In genomic region chr12:39560734-39561446, GRCm38 (mm10) we compare ENCODE assay signal across 27 mouse cellular contexts.
DNase-seq lines count a peak whose midpoint lies in the region; ATAC-seq and TF ChIP-seq lines count a peak whose summit lies in the region.
"Had no signal": no experiment of that assay in that cellular context is flagged by ENCODE, and none has a peak within 500 bp of the region (broad histone marks: within the 10 kb centered on the region; RNA-seq: fewer than 3 reads in every experiment).

No protein-coding gene starts in this region.

- H3K27me3 ChIP-seq in lung, postnatal 0 days (replicated peaks; ENCODE audit: insufficient read depth, low read length), result no peaks in the 10 kb centered on the region
- no peaks in the 10 kb centered on the region for H3K27me3 ChIP-seq in splenic B cell, adult 2 months (ENCODE audit: control insufficient read depth, insufficient read depth, low read length, poor library complexity, severe bottlenecking)
- no peaks in the 10 kb centered on the region for H3K27me3 ChIP-seq in forebrain, embryonic 14.5 days (replicated peaks; ENCODE audit: control insufficient read depth, insufficient read depth, low read length)
- H3K27me3 ChIP-seq in forebrain, embryonic 13.5 days, result no peaks in the 10 kb centered on the region
- H3K27me3 ChIP-seq: embryonic facial prominence, embryonic 12.5 days; embryonic facial prominence, embryonic 15.5 days; heart, embryonic 15.5 days; hindbrain, embryonic 13.5 days; intestine, embryonic 15.5 days had no signal

- peak; percentile 3 for DNase-seq in lung, postnatal 0 days (ENCODE audit: low spot score)
- no peak for DNase-seq in lung, postnatal 14 days
- DNase-seq in splenic B cell, adult 2 months (ENCODE audit: low read depth, low spot score), result peak; percentile 3
- DNase-seq in forebrain, embryonic 14.5 days (ENCODE audit: low spot score), result no peak
- DNase-seq: adrenal gland, adult 8-10 months; adrenal gland, postnatal 25 days; cerebellum, adult 18-20 months; cerebellum, adult 9-10 months; cerebellum, postnatal 14 days; gastrocnemius, postnatal 10 days; gastrocnemius, postnatal 36 days; heart, adult 11 months; heart, postnatal 10 days; heart, postnatal 36 days had no signal

- TF ChIP-seq EP300 in lung, postnatal 0 days (IDR thresholded peaks at IDR 0.05), result no peak

- H3K4me3 ChIP-seq in lung, postnatal 0 days (ENCODE audit: low read depth, low read length), result no peak overlapping the region
- no peak overlapping the region for H3K4me3 ChIP-seq in forebrain, embryonic 14.5 days (ENCODE audit: low read depth, low read length)
- no peak overlapping the region for H3K4me3 ChIP-seq in forebrain, embryonic 13.5 days
- H3K4me3 ChIP-seq: embryonic facial prominence, embryonic 12.5 days; embryonic facial prominence, embryonic 15.5 days; heart, embryonic 15.5 days; hindbrain, embryonic 10.5 days; hindbrain, embryonic 13.5 days; intestine, embryonic 15.5 days had no signal

- H3K36me3 ChIP-seq in lung, postnatal 0 days (ENCODE audit: insufficient read depth, low read length), result no peaks in the 10 kb centered on the region
- no peaks in the 10 kb centered on the region for H3K36me3 ChIP-seq in splenic B cell, adult 2 months (ENCODE audit: control insufficient read depth, insufficient read depth, low read length, poor library complexity, severe bottlenecking)
- no peaks in the 10 kb centered on the region for H3K36me3 ChIP-seq in forebrain, embryonic 14.5 days (ENCODE audit: control insufficient read depth, insufficient read depth, low read length)
- no peaks in the 10 kb centered on the region for H3K36me3 ChIP-seq in forebrain, embryonic 13.5 days (ENCODE audit: poor library complexity, severe bottlenecking)
- H3K36me3 ChIP-seq: embryonic facial prominence, embryonic 12.5 days; embryonic facial prominence, embryonic 15.5 days; heart, embryonic 15.5 days; hindbrain, embryonic 10.5 days; hindbrain, embryonic 13.5 days; intestine, embryonic 15.5 days had no signal

- no peak for TF ChIP-seq CTCF in lung, postnatal 0 days (IDR thresholded peaks at IDR 0.05)

- WGBS in lung, postnatal 0 days, result 59% methylated on average over 4 of the region's 4 CpGs
- 83% methylated on average over 4 of the region's 4 CpGs for WGBS in forebrain, embryonic 14.5 days
- 82% methylated on average over 4 of the region's 4 CpGs for WGBS in forebrain, embryonic 13.5 days

- ATAC-seq in lung, postnatal 0 days, result no peak
- 0 out of 2 replicates have a peak, but pooled peaks have one; percentile 37 for ATAC-seq in granulocyte monocyte progenitor cell, adult 5-6 weeks (replicated peaks; ENCODE audit: poor library complexity, severe bottlenecking)
- no peak for ATAC-seq in forebrain, embryonic 14.5 days
- ATAC-seq in forebrain, embryonic 13.5 days, result no peak
- ATAC-seq: activated CD4-positive, CD25-positive, alpha-beta regulatory T cell, adult 4 months; CD4-positive, CD25-positive, alpha-beta regulatory T cell, adult 4 months; forebrain, embryonic 16.5 days; hindbrain, embryonic 16.5 days; intestine, embryonic 15.5 days had no signal

- H3K9me3 ChIP-seq in lung, postnatal 0 days (ENCODE audit: low read length), result no peaks in the 10 kb centered on the region
- H3K9me3 ChIP-seq in forebrain, embryonic 14.5 days (replicated peaks; ENCODE audit: control insufficient read depth, low read length), result no peaks in the 10 kb centered on the region
- H3K9me3 ChIP-seq in forebrain, embryonic 13.5 days (replicated peaks), result no peaks in the 10 kb centered on the region
- H3K9me3 ChIP-seq: embryonic facial prominence, embryonic 12.5 days; embryonic facial prominence, embryonic 15.5 days; heart, embryonic 15.5 days; hindbrain, embryonic 13.5 days; intestine, embryonic 15.5 days had no signal

- H3K9ac ChIP-seq in lung, postnatal 0 days (replicated peaks; ENCODE audit: low read depth), result no peak overlapping the region
- no peak overlapping the region for H3K9ac ChIP-seq in forebrain, embryonic 14.5 days (ENCODE audit: low read length)
- no peak overlapping the region for H3K9ac ChIP-seq in forebrain, embryonic 13.5 days
- H3K9ac ChIP-seq: embryonic facial prominence, embryonic 12.5 days; embryonic facial prominence, embryonic 15.5 days; heart, embryonic 15.5 days; hindbrain, embryonic 13.5 days; intestine, embryonic 15.5 days had no signal

- H3K4me2 ChIP-seq in lung, postnatal 0 days (replicated peaks; ENCODE audit: low read depth, low read length), result no peak overlapping the region
- no peak overlapping the region for H3K4me2 ChIP-seq in forebrain, embryonic 14.5 days (ENCODE audit: low read length)
- H3K4me2 ChIP-seq in forebrain, embryonic 13.5 days, result no peak overlapping the region
- H3K4me2 ChIP-seq: embryonic facial prominence, embryonic 12.5 days; embryonic facial prominence, embryonic 15.5 days; heart, embryonic 11.5 days; heart, embryonic 15.5 days; hindbrain, embryonic 13.5 days; intestine, embryonic 15.5 days had no signal

- H3K27ac ChIP-seq in lung, postnatal 0 days (ENCODE audit: low read length), result no peak overlapping the region
- H3K27ac ChIP-seq in forebrain, embryonic 14.5 days (ENCODE audit: low read depth, low read length), result no peak overlapping the region
- no peak overlapping the region for H3K27ac ChIP-seq in forebrain, embryonic 13.5 days
- H3K27ac ChIP-seq: embryonic facial prominence, embryonic 12.5 days; embryonic facial prominence, embryonic 15.5 days; heart, embryonic 15.5 days; hindbrain, embryonic 10.5 days; hindbrain, embryonic 13.5 days; intestine, embryonic 15.5 days had no signal

- no peaks in the 10 kb centered on the region for H3K4me1 ChIP-seq in lung, postnatal 0 days (ENCODE audit: insufficient read depth, low read depth, low read length)
- no peaks in the 10 kb centered on the region for H3K4me1 ChIP-seq in forebrain, embryonic 14.5 days (ENCODE audit: control insufficient read depth, insufficient read depth, low read length)
- H3K4me1 ChIP-seq in forebrain, embryonic 13.5 days, result no peaks in the 10 kb centered on the region
- H3K4me1 ChIP-seq: embryonic facial prominence, embryonic 12.5 days; embryonic facial prominence, embryonic 15.5 days; heart, embryonic 15.5 days; hindbrain, embryonic 10.5 days; hindbrain, embryonic 13.5 days; intestine, embryonic 15.5 days had no signal

Comparison
In these comparisons a context has a peak if more than half of its experiments do, and no peak if none do; other contexts are left out.
1. DNase-seq: peak in lung, postnatal 0 days (single experiment) and splenic B cell, adult 2 months (single experiment); none in lung, postnatal 14 days (single experiment) and forebrain, embryonic 14.5 days (single experiment).